Mouse (Mus musculus) lung, postnatal 0 days (tissue): ENCODE data around the gene Cstad. TPM values are rescaled to one million over a fixed set of nuclear protein-coding genes. Genes with fewer than 3 reads are reported as not detected.

Experiments
- ATAC-seq: fragments of 200-750 bp; cut with Nextera tagmentation; 2 replicates; pipeline ENCODE4 v1.8.0; 2017; ENCODE audit warnings: moderate library complexity
- DNase-seq: peaks from one replicate; pipeline ENCODE4 v3.0.0-alpha.2; 2016; ENCODE audit warnings: low spot score
- H3K27ac ChIP-seq: fragments of 300-500 bp; sonication (generic); 2 replicates; pipeline ENCODE4 v1.5.1; 2014; ENCODE audit warnings: antibody characterized with exemption, mild to moderate bottlenecking, low read length, mixed read lengths
- H3K27me3 ChIP-seq: fragments of 300-500 bp; sonication (generic); replicated peaks from 2 replicates; pipeline ENCODE4 v1.6.1; 2014; ENCODE audit warnings: low read length, mixed read lengths; ENCODE audit not compliant: insufficient read depth
- H3K36me3 ChIP-seq: fragments of 300-500 bp; sonication (generic); 2 replicates; pipeline ENCODE4 v1.6.1; 2014; ENCODE audit warnings: low read length, mixed read lengths; ENCODE audit not compliant: insufficient read depth
- H3K4me1 ChIP-seq: fragments of 300-500 bp; sonication (generic); 2 replicates; pipeline ENCODE4 v1.6.1; 2014; ENCODE audit warnings: antibody characterized with exemption, low read depth, low read length, mixed read lengths; ENCODE audit not compliant: insufficient read depth
- H3K4me2 ChIP-seq: fragments of 300-500 bp; sonication (generic); replicated peaks from 2 replicates; pipeline ENCODE4 v1.6.1; 2014; ENCODE audit warnings: low read depth, mild to moderate bottlenecking, low read length, moderate library complexity, mixed read lengths
- H3K4me3 ChIP-seq: fragments of 300-500 bp; sonication (generic); 2 replicates; pipeline ENCODE4 v1.5.1; 2014; ENCODE audit warnings: low read depth, low read length
- H3K9ac ChIP-seq: fragments of 300-500 bp; sonication (generic); replicated peaks from 2 replicates; pipeline ENCODE4 v1.6.1; 2014; ENCODE audit warnings: low read depth, mild to moderate bottlenecking
- H3K9me3 ChIP-seq: fragments of 300-500 bp; sonication (generic); 2 replicates; pipeline ENCODE4 v1.6.1; 2016; ENCODE audit warnings: low read length, mixed read lengths
- CTCF ChIP-seq: IDR thresholded peaks from 2 replicates; pipeline ENCODE4 v1.5.1; 2016; ENCODE audit warnings: antibody characterized with exemption, mild to moderate bottlenecking
- EP300 ChIP-seq: IDR thresholded peaks from 2 replicates; pipeline ENCODE4 v1.6.1; 2016; ENCODE audit warnings: antibody characterized with exemption, mild to moderate bottlenecking, control low read depth
- WGBS: fragments of 180-500 bp; shearing (Covaris S2); extraction: QIAGEN DNeasy Blood & Tissue Kit; methylation state at CpG from one replicate; pipeline ENCODE4 v1.1.7; 2014; 5-methylcytosine and 5-hydroxymethylcytosine counted together
- polyA plus RNA-seq: library from polyadenylated mRNA; unstranded; fragments of >200 nt; fragmentation: Nextera tagmentation; extraction: Ambion mirVana; gene quantifications from 2 replicates; pipeline ENCODE4 v1.2.1, GENCODE M21; 2015

Cstad gene
- polyA plus RNA-seq, 1 experiment from 2014 or later = 2.3 TPM

GRCm38 (mm10) chr2:30657674-30658479 lies 63.0 kb downstream of the Cstad start:
- TF ChIP-seq CTCF (no peak), EP300 (no peak)
- peak; percentile 71 for DNase-seq
- H3K9me3 ChIP-seq = no peaks in the 10 kb centered on the region
- peak overlapping the region; percentile 39 for H3K4me3 ChIP-seq
- WGBS = 2% methylated on average over 42 of the region's 42 CpGs
- peak overlapping the region; percentile 75 for H3K4me2 ChIP-seq
- peaks cover 29% of the 10 kb centered on the region for H3K4me1 ChIP-seq
- H3K9ac ChIP-seq = peak overlapping the region; percentile 43; the same call in 1 of the 2 replicates
- H3K27me3 ChIP-seq = no peaks in the 10 kb centered on the region
- peak overlapping the region; percentile 98 for H3K27ac ChIP-seq
- no peaks in the 10 kb centered on the region for H3K36me3 ChIP-seq
- peak; percentile 8 for ATAC-seq

GRCm38 (mm10) chr2:30658480-30658843 lies 63.6 kb downstream of the Cstad start:
- H3K4me1 ChIP-seq = peaks cover 29% of the 10 kb centered on the region
- H3K27ac ChIP-seq = peak overlapping the region; percentile 98
- H3K36me3 ChIP-seq = no peaks in the 10 kb centered on the region
- peak overlapping the region; percentile 75 for H3K4me2 ChIP-seq
- H3K27me3 ChIP-seq = no peaks in the 10 kb centered on the region
- peak overlapping the region; percentile 43; the same call in 1 of the 2 replicates for H3K9ac ChIP-seq
- DNase-seq = peak; percentile 99
- 2% methylated on average over 34 of the region's 45 CpGs for WGBS
- H3K4me3 ChIP-seq = peak overlapping the region; percentile 39
- no peak for TF ChIP-seq EP300
- TF ChIP-seq CTCF = no peak
- peak; percentile 88 for ATAC-seq
- no peaks in the 10 kb centered on the region for H3K9me3 ChIP-seq

Other genes starting within 250 kb of the Cstad start
- gene Sh3glb2, start 235.7 kb upstream of the Cstad start, polyA plus RNA-seq = 58.9 and 64.9 TPM in 2 replicates
- gene Miga2, start 230.8 kb upstream of the Cstad start, polyA plus RNA-seq = 13.8 and 14.9 TPM in 2 replicates
- gene Dolpp1, start 202.8 kb upstream of the Cstad start, polyA plus RNA-seq = 25.0 and 26.1 TPM in 2 replicates
- 36.5 and 37.4 TPM in 2 replicates for gene Crat, start 179.2 kb upstream of the Cstad start, polyA plus RNA-seq
- gene Ptpa, start 179.0 kb upstream of the Cstad start, polyA plus RNA-seq = 88.0 and 93.3 TPM in 2 replicates
- gene Ier5l, start 120.8 kb upstream of the Cstad start, polyA plus RNA-seq = 3.6 and 4.0 TPM in 2 replicates
- gene 1700001O22Rik, start 208.6 kb downstream of the Cstad start, polyA plus RNA-seq = 0.47 and 0.94 TPM in 2 replicates
- gene Ntmt1, start 212.8 kb downstream of the Cstad start, polyA plus RNA-seq = 49.4 and 50.7 TPM in 2 replicates
- gene Asb6, start 235.3 kb downstream of the Cstad start, polyA plus RNA-seq = 24.9 and 26.1 TPM in 2 replicates
- gene Prrx2, start 239.9 kb downstream of the Cstad start, polyA plus RNA-seq = 2.9 and 4.3 TPM in 2 replicates